Mouse (Mus musculus): ENCODE data around the gene Ofcc1.

The Ofcc1 gene

DNA sequence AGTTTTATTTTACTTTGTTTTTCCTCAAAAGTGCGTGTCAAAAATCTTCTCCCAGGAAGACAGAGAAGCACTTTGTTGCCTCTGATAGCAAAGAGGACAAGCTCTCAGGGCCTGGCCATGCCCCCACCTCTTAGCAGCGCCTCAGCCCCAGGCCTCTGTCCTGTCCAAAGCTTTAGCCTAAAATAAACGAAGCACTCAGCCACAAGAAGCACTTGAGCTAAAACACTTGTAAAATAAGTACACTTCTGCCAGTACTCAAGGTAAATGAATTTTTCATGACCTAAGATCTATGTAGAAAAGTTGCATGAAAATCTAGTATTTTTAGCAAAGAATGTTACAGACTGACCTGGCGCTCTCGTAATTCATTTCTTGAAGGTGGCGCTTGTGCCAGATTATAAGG is 117.4 kb downstream of the Ofcc1 start:
- no peak for DNase-seq (ENCODE audit: low read depth in 1 of 2, low spot score in 2 of 2)

GRCm38 (mm10) chr13:40236356-40236755 is 124.9 kb downstream of the Ofcc1 start:
- no peak for DNase-seq (ENCODE audit: low read depth in 1 of 2, low spot score in 2 of 2)

- DNase-seq (ENCODE audit: low read depth in 1 of 2, low spot score in 2 of 2): no peak
Measured at GRCm38 (mm10) chr13:40208314-40208713, 152.9 kb downstream of the Ofcc1 start.

GRCm38 (mm10) chr13:40181786-40182185 is 179.5 kb downstream of the Ofcc1 start:
- no peak for DNase-seq (ENCODE audit: low read depth in 1 of 2, low spot score in 2 of 2)

DNA sequence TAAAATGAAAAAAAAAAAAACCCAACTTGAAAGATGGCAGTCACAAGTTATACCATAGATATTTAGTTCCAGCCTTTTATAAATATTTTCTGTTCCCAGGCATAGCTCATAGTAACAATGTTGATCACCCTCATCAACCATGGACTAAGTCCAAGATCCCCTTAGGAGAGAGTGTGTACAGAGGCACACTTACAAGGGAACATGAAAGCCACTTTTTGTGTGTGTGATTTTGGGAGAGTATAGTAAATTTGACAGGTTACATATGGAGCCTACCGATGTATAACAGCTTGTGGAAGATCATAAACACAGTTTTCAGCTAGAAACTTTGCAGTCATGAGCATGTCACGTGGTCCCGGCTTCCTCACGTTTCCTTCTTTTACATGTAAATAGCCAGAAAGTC is 189.5 kb downstream of the Ofcc1 start:
- no peak for DNase-seq (ENCODE audit: low read depth in 1 of 2, low spot score in 2 of 2)

DNA sequence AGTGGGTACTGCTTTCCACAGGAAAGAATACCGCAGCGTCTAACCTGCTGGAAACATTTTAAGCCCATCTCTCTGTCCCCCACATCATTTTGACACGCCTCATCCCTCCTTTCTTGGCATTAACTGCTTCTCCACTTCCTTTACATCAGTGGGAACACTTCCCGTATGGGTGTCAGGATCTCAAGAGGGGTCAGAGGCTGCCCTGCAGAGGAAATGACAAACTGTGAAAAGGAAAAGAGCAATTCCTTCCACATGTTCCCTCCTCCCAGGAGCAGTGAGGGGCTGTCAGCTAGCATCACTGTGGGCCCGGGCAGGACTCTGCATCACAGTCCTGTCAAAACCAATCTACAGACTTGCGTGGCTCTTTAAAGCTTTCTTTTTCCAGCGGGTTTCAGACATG is 193.4 kb downstream of the Ofcc1 start:
- no peak for DNase-seq (ENCODE audit: low read depth in 1 of 2, low spot score in 2 of 2)

- no peak for DNase-seq (ENCODE audit: low read depth in 1 of 2, low spot score in 2 of 2)
Measured at GRCm38 (mm10) chr13:40155466-40155865, 205.8 kb downstream of the Ofcc1 start.

DNA sequence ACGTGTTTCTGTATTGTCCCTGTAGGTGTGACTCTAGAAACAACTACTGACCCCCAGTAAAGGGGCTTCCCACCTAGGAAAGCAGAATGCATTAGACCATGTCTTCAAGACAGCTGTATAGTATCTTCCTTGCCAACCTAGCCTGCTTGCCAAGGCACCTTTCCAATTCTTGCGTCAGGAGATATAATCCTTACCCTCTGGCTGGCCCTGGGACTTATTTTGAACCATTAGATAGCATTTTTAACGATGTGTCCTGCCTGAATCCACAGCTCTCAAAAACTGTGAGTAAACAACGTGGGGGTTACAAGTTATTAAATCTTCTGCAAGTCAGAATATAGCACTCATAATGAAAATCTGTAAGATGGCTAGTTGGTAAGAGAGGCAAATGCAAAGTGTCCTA is 221.3 kb downstream of the Ofcc1 start:
- DNase-seq (ENCODE audit: low read depth in 1 of 2, low spot score in 2 of 2): no peak

DNA sequence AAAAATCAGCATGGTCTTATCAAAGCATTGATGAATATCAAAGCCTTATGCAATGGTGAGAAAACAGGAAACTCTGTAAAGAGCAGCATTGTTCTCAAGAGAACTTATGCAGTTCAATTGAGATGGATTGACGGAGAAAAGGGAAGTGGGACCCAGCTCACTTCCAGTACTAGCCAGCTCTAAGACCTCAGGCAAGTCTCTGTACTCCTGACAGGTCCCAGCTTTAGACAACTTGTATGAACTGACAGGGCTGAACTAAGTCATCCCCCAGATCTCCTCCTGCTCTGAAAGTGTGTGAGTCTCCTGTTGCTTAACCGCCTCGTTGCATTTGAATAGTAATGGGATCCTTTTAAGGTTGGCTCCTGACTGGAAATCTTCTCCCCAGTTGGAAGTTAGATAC is 225.2 kb downstream of the Ofcc1 start:
- DNase-seq (ENCODE audit: low read depth in 1 of 2, low spot score in 2 of 2): no peak

DNA sequence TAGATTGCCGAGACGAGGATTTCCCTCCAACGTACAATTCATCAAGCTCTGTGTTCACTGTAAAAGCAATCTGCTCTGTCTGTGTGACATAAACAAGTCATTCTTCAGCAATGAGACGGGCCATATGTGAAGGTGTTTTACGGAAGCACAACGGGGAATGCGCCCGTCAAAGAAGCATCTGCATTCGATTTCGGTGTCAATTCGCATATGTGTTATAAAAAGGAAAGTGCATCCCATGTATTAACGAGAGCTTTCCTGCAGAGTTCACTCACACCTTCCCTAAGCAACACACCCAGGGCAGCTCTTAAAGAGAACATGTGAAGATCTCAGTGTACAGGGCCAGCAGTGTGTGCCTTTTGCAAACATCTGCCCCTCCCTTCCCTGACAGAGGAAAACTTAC is 225.6 kb downstream of the Ofcc1 start:
- no peak for DNase-seq (ENCODE audit: low read depth in 1 of 2, low spot score in 2 of 2)

- no peak for DNase-seq (ENCODE audit: low read depth in 1 of 2, low spot score in 2 of 2)
Measured at GRCm38 (mm10) chr13:40123868-40124267, 237.4 kb downstream of the Ofcc1 start.

DNA sequence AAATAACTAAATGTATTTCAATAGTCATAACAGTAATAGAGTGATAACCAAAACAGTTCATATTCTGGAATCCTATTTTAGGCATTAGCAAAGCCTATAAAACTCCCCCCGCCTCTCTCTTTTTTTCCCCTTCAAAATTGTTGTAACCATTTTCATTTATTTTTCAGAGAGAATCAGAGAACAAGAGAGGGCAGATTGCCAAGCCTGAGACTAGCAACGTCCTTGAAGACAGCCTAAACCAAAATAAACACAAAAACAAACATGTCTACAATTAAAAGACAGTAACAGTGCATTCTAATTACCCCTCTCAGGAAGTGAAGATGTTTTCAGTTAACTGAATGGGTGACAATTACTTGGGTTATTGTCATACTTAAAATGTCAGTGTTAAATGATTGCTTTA is 248.9 kb downstream of the Ofcc1 start:
- no peak for DNase-seq (ENCODE audit: low read depth in 1 of 2, low spot score in 2 of 2)

GRCm38 (mm10) chr13:40076236-40076635 is 285.0 kb downstream of the Ofcc1 start:
- no peak for DNase-seq (ENCODE audit: low read depth in 1 of 2, low spot score in 2 of 2)

- DNase-seq (ENCODE audit: low read depth in 1 of 2, low spot score in 2 of 2): no peak
Measured at GRCm38 (mm10) chr13:40074850-40075416, 286.3 kb downstream of the Ofcc1 start.

DNA sequence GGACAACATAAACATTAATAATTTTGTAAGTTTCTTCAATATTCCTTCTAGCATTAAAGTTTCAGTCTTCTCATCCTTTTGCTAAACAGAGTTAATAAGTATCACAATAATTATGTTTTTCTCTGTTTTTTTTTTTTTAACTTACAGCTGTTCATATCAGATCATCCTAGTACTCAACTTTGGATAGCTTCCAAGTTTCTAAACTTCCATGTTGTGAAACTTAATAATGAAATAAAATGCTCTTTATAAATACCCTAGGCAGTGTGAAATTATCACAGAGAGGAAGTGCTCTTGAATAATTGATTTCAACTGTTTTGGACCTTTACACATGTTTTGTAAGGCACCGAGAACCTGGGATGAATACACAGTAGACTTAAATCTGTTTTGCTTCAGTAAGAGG is 291.2 kb downstream of the Ofcc1 start:
- no peak for DNase-seq (ENCODE audit: low read depth in 1 of 2, low spot score in 2 of 2)

DNA sequence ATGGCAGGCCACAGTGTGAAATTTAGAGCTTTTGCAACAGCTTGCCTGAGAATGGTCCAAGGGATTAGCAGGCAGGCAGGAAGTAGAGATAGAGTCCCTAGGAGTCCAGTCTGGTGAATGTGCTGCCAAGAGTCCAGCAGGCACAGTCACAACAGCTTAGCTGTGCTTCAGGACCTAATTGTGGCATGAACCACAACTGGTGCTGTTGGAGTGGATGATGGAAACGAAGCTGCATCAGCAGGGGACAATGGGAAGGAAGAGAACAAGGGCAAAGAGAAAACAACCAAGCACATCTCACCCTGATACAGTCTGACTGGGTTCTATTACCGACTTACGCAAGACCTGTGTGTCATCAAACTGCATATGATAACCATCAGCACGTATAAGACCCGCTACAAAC is 300.0 kb downstream of the Ofcc1 start:
- DNase-seq (ENCODE audit: low read depth in 1 of 2, low spot score in 2 of 2): no peak

GRCm38 (mm10) chr13:40037881-40038280 is 323.4 kb downstream of the Ofcc1 start:
- DNase-seq (ENCODE audit: low read depth in 1 of 2, low spot score in 2 of 2): no peak

DNA sequence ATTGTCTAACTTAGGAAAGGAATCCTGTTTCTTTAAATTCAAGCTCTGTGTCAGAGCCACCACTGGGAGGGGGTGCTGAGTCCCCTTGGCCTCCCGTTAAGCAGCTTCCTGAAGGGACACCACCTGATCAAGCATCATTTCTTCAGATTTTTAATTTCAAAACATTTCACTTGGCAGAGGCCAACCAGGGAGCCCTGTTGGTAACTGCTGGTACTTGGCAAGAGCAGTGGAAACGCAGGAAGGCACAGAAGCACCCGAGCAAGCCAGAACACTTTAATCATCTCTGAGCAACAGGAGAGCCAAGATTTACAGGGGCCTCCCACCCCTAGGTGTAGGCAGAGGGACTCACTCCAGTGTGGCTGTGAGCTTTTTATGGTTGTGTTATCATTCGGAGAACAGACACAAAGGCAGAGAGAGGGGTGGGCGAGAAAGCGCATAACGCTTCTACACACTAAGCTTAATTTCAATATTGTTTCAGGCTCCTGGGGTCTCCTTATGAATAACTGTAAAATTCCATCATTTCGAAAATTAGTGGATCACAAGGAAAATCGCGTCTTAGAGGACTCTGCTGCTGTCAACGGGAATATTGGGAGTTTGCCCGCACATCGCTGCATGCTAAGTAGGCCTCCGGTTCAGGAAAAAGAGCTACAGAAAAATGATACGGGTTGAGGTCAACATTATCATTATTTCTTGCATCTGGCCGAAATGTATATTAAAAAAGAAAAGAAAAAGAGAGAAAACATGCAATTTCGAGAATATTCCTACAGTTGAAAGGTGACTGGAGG is 324.1 kb downstream of the Ofcc1 start:
- DNase-seq (ENCODE audit: low read depth in 1 of 2, low spot score in 2 of 2): no peak

DNA sequence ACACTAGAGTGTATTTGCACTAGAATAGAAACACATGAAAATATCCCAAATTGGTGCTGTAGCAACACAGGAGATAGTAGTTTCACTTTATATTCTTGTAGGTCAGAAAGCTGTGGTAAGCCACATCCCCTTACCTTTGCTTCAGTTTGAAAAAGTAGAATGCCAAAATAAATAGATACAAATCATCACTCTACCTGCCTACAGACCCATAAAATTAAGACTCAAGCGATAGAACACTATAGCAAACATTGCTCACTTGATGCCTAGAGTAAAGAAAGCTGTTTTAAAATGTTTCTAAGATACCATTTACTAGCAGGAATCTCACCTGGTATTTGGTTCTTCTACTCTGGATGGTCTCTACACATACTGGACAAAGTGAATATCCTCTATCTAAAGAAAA is 331.8 kb downstream of the Ofcc1 start:
- no peak for DNase-seq (ENCODE audit: low read depth in 1 of 2, low spot score in 2 of 2)

- DNase-seq (ENCODE audit: low read depth in 1 of 2, low spot score in 2 of 2): no peak
Measured at GRCm38 (mm10) chr13:40028827-40029226, 332.4 kb downstream of the Ofcc1 start.

DNA sequence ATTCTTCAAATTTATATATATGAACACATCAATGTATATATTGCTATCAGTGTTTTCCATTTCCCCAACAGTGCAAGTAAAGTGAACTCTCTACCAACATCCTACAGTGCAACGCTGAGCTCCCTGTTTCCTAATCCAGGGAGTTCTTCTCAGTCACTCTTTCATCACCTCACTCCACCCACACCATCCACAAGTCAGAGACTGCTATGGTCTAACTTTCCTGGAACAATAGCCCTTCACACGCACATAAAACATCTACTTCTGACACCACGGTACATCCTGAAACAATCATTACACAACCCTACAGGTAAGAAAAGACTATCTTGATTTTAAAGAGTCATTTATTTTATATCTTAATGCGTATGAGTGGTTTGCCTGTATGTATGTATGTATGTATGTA is 335.4 kb downstream of the Ofcc1 start:
- no peak for DNase-seq (ENCODE audit: low read depth in 1 of 2, low spot score in 2 of 2)

GRCm38 (mm10) chr13:40023201-40023777 is 338.0 kb downstream of the Ofcc1 start:
- DNase-seq (ENCODE audit: low read depth in 1 of 2, low spot score in 2 of 2): no peak

GRCm38 (mm10) chr13:40022609-40023008 is 338.6 kb downstream of the Ofcc1 start:
- no peak for DNase-seq (ENCODE audit: low read depth in 1 of 2, low spot score in 2 of 2)
